Mouse (Mus musculus) heart, embryonic 14.5 days (tissue): ENCODE results near the gene Cryba4. TPM values are rescaled to one million over a fixed set of nuclear protein-coding genes. Genes with fewer than 3 reads are reported as not detected.
A peak's percentile ranks its signal among the peaks of the same experiment; 100 is the strongest.

ENCODE experiments used
- ATAC-seq: fragments of 200-750 bp; cut with Nextera tagmentation; 2 replicates; pipeline ENCODE4 v1.8.0; 2017; ENCODE audit warnings: low read depth, moderate TSS enrichment; ENCODE audit not compliant: insufficient number of reproducible peaks, insufficient read depth, low FRiP score
- H3K27ac ChIP-seq, 2 experiments: fragments of 200-500 bp in 1 of 2; fragments of 300-500 bp in 1 of 2; sonication (generic) in 1 of 2; replicated peaks in 1 of 2; 2 replicates each; pipeline ENCODE4 v1.5.1; 2012 to 2014; ENCODE audit warnings: low read depth in 2 of 2, low read length in 2 of 2, control low read depth in 1 of 2, mild to moderate bottlenecking in 1 of 2, mixed read lengths in 1 of 2; ENCODE audit not compliant: control insufficient read depth in 1 of 2, insufficient read depth in 1 of 2
- H3K27me3 ChIP-seq: fragments of 300-500 bp; sonication (generic); 2 replicates; pipeline ENCODE4 v1.6.1; 2014; ENCODE audit warnings: mild to moderate bottlenecking, low read length, control low read depth; ENCODE audit not compliant: control insufficient read depth, insufficient read depth
- H3K36me3 ChIP-seq: fragments of 300-500 bp; sonication (generic); 2 replicates; pipeline ENCODE4 v1.6.1; 2014; ENCODE audit warnings: mild to moderate bottlenecking, control low read depth, low read length, mixed read lengths; ENCODE audit not compliant: control insufficient read depth, insufficient read depth
- H3K4me1 ChIP-seq, 2 experiments: fragments of 200-500 bp in 1 of 2; fragments of 300-500 bp in 1 of 2; sonication (generic) in 1 of 2; 2 replicates each; pipeline ENCODE4 v1.6.1; 2012 to 2014; ENCODE audit warnings: low read length in 2 of 2, control low read depth in 1 of 2, mixed read lengths in 1 of 2; ENCODE audit not compliant: control insufficient read depth in 2 of 2, insufficient read depth in 2 of 2
- H3K4me2 ChIP-seq: fragments of 300-500 bp; sonication (generic); 2 replicates; pipeline ENCODE4 v1.6.1; 2014; ENCODE audit warnings: mild to moderate bottlenecking, low read length
- H3K4me3 ChIP-seq, 2 experiments: fragments of 200-500 bp in 1 of 2; fragments of 300-500 bp in 1 of 2; sonication (generic) in 1 of 2; 2 replicates each; pipeline ENCODE4 v1.5.1; 2012 to 2014; ENCODE audit warnings: low read length in 2 of 2, mild to moderate bottlenecking in 2 of 2, control low read depth in 1 of 2, low read depth in 1 of 2, moderate library complexity in 1 of 2; ENCODE audit not compliant: control insufficient read depth in 1 of 2, insufficient read depth in 1 of 2
- H3K9ac ChIP-seq: fragments of 300-500 bp; sonication (generic); 2 replicates; pipeline ENCODE4 v1.6.1; 2014; ENCODE audit warnings: mild to moderate bottlenecking, low read length
- H3K9me3 ChIP-seq: fragments of 300-500 bp; sonication (generic); 2 replicates; pipeline ENCODE4 v1.6.1; 2016; ENCODE audit warnings: low read length, control low read depth; ENCODE audit not compliant: control insufficient read depth
- WGBS: fragments of 180-500 bp; shearing (Covaris S2); extraction: QIAGEN DNeasy Blood & Tissue Kit; methylation state at CpG from one replicate; pipeline ENCODE4 v1.1.7; 2014; 5-methylcytosine and 5-hydroxymethylcytosine counted together
- polyA plus RNA-seq: library from polyadenylated mRNA; unstranded; fragments of >200 nt; fragmentation: Nextera tagmentation; extraction: Ambion mirVana; gene quantifications from 2 replicates; pipeline ENCODE4 v1.2.1, GENCODE M21; 2014

The Cryba4 gene
- polyA plus RNA-seq, 1 experiment from 2014 or later: 2.2 TPM

- H3K36me3 ChIP-seq: no peaks in the 10 kb centered on the region
- no peaks in the 10 kb centered on the region for H3K9me3 ChIP-seq
- no peak overlapping the region for H3K4me2 ChIP-seq
- H3K9ac ChIP-seq: no peak overlapping the region
- no peak overlapping the region for H3K4me3 ChIP-seq
- ATAC-seq: no peak
- WGBS: 59% methylated on average over 15 of the region's 15 CpGs
- peak overlapping the region in 1 of 2 experiments; percentile 73; a peak in 1 of 4 replicates for H3K27ac ChIP-seq
- peaks cover 26 to 65% of the 10 kb centered on the region in 2 experiments for H3K4me1 ChIP-seq
- no peaks in the 10 kb centered on the region for H3K27me3 ChIP-seq
Observed at GRCm38 (mm10) chr5:112280863-112281660, 28.7 kb upstream of the Cryba4 start.

- WGBS: 81% methylated on average over 7 of the region's 7 CpGs
- Histone ChIP-seq H3K27me3 (no peaks in the 10 kb centered on the region), H3K9me3 (no peaks in the 10 kb centered on the region), H3K4me3 (no peak overlapping the region), H3K4me1 (peaks cover 26 to 65% of the 10 kb centered on the region in 2 experiments), H3K27ac (no peak overlapping the region; a peak in 1 of 4 replicates), H3K36me3 (no peaks in the 10 kb centered on the region), H3K9ac (peak overlapping the region; percentile 12; the same call in 1 of the 2 replicates), H3K4me2 (peak overlapping the region; percentile 90; the same call in 1 of the 2 replicates)
- no peak for ATAC-seq
Observed at GRCm38 (mm10) chr5:112280151-112280550, 27.8 kb upstream of the Cryba4 start.

- peak overlapping the region; percentile 90 for H3K4me2 ChIP-seq
- 75% methylated on average over 17 of the region's 17 CpGs for WGBS
- no peaks in the 10 kb centered on the region for H3K9me3 ChIP-seq
- peaks cover 20 to 58% of the 10 kb centered on the region in 2 experiments for H3K4me1 ChIP-seq
- no peak for ATAC-seq
- no peak overlapping the region for H3K4me3 ChIP-seq
- H3K27ac ChIP-seq: peak overlapping the region in 1 of 2 experiments; percentile 14; a peak in 1 of 4 replicates
- H3K27me3 ChIP-seq: no peaks in the 10 kb centered on the region
- H3K36me3 ChIP-seq: no peaks in the 10 kb centered on the region
- peak overlapping the region; percentile 12; the same call in 1 of the 2 replicates for H3K9ac ChIP-seq
Observed at GRCm38 (mm10) chr5:112279181-112280021, 27.1 kb upstream of the Cryba4 start.

- 89% methylated on average over 11 of the region's 11 CpGs for WGBS
- Histone ChIP-seq H3K9ac (peak overlapping the region; percentile 91; the same call in 1 of the 2 replicates), H3K36me3 (no peaks in the 10 kb centered on the region), H3K4me2 (peak overlapping the region; percentile 90), H3K4me3 (peak overlapping the region; percentile 3 to 80; a peak in 3 of 4 replicates), H3K9me3 (no peaks in the 10 kb centered on the region), H3K4me1 (peaks cover 12 to 47% of the 10 kb centered on the region in 2 experiments), H3K27ac (no peak overlapping the region), H3K27me3 (no peaks in the 10 kb centered on the region)
- ATAC-seq: no peak
Observed at GRCm38 (mm10) chr5:112277906-112278470, 25.7 kb upstream of the Cryba4 start.

- Histone ChIP-seq H3K27ac (peak overlapping the region; percentile 4 to 80; a peak in 3 of 4 replicates), H3K4me1 (peaks cover 12 to 40% of the 10 kb centered on the region in 2 experiments), H3K9ac (peak overlapping the region; percentile 91), H3K27me3 (no peaks in the 10 kb centered on the region), H3K36me3 (no peaks in the 10 kb centered on the region), H3K4me3 (peak overlapping the region; percentile 56 to 80), H3K4me2 (peak overlapping the region; percentile 90), H3K9me3 (no peaks in the 10 kb centered on the region)
- ATAC-seq: peak; percentile 9; the same call in 1 of the 2 replicates
- WGBS: 1% methylated on average over 24 of the region's 24 CpGs
Observed at GRCm38 (mm10) chr5:112276907-112277348, 24.6 kb upstream of the Cryba4 start.

- WGBS: under 1% methylated on average over 61 of the region's 62 CpGs
- ATAC-seq: peak; percentile 98
Observed at GRCm38 (mm10) chr5:112276267-112276873, 24.1 kb upstream of the Cryba4 start, which contains the start of gene Tpst2. Gene Tpst2, plus strand, starts transcription at chr5:112276691.

More at GRCm38 (mm10) chr5:112276267-112276873, 24.1 kb upstream of the Cryba4 start, which contains the start of gene Tpst2:
- Histone ChIP-seq H3K9me3 (no peaks in the 10 kb centered on the region), H3K36me3 (no peaks in the 10 kb centered on the region), H3K4me3 (peak within 1 kb of the TSS; percentile 69 to 80), H3K9ac (peak within 1 kb of the TSS; percentile 91), H3K27ac (peak within 1 kb of the TSS; percentile 4 to 80; a peak in 3 of 4 replicates), H3K4me2 (peak within 1 kb of the TSS; percentile 90), H3K4me1 (peaks cover 12 to 36% of the 10 kb centered on the region in 2 experiments), H3K27me3 (0 out of 2 replicates have a peak, but pooled peaks cover under 1% of the 10 kb centered on the region)
